Mouse (Mus musculus) heart, adult 2 months (tissue): ENCODE measurements around the gene Acp4. TPM values are rescaled to one million over a fixed set of nuclear protein-coding genes. Genes with fewer than 3 reads are reported as not detected.

Source experiments
- DNase-seq, 2 experiments: peaks; one replicate each; pipeline ENCODE4 v3.0.0; 2021
- H3K27ac ChIP-seq: fragments of 200-600 bp; 2 replicates; pipeline ENCODE4 v1.8.1; 2022
- H3K27me3 ChIP-seq: fragments of 200-500 bp; 2 replicates; pipeline ENCODE4 v1.6.1; 2012; ENCODE audit warnings: mild to moderate bottlenecking, low read length, inconsistent platforms, mixed read lengths; ENCODE audit not compliant: control insufficient read depth, insufficient read depth
- H3K36me3 ChIP-seq: fragments of 200-500 bp; 2 replicates; pipeline ENCODE4 v1.6.1; 2012; ENCODE audit warnings: low read length, inconsistent platforms; ENCODE audit not compliant: control insufficient read depth, insufficient read depth
- H3K4me1 ChIP-seq: fragments of 200-500 bp; 2 replicates; pipeline ENCODE4 v1.6.1; 2011; ENCODE audit warnings: low read length; ENCODE audit not compliant: control insufficient read depth, insufficient read depth
- H3K4me3 ChIP-seq: fragments of 200-600 bp; 2 replicates; pipeline ENCODE4 v1.8.1; 2022
- H3K79me2 ChIP-seq: fragments of 200-500 bp; replicated peaks from 2 replicates; pipeline ENCODE4 v1.6.1; 2012; ENCODE audit warnings: mild to moderate bottlenecking, inconsistent platforms, low read length, moderate library complexity, mixed read lengths; ENCODE audit not compliant: control insufficient read depth, insufficient read depth
- H3K9ac ChIP-seq: fragments of 200-500 bp; 2 replicates; pipeline ENCODE4 v1.6.1; 2012; ENCODE audit warnings: low read depth, mild to moderate bottlenecking, control low read depth, inconsistent platforms, low read length, mixed read lengths
- CTCF ChIP-seq: fragments of 200-600 bp; IDR thresholded peaks from 2 replicates; pipeline ENCODE4 v1.8.1; 2022; ENCODE audit warnings: antibody characterized with exemption, mild to moderate bottlenecking, moderate library complexity
- EP300 ChIP-seq: fragments of 200-500 bp; IDR thresholded peaks from 2 replicates; pipeline ENCODE4 v1.6.1; 2011; ENCODE audit warnings: low read depth, low read length, control low read depth; ENCODE audit not compliant: insufficient read depth
- POLR2A ChIP-seq: fragments of 200-500 bp; IDR thresholded peaks from 2 replicates; pipeline ENCODE4 v1.6.1; 2011; ENCODE audit warnings: mild to moderate bottlenecking, low read depth, low read length, control low read depth; ENCODE audit not compliant: insufficient read depth
- WGBS: fragments of 180-500 bp; shearing (Covaris S2); methylation state at CpG from one replicate; pipeline ENCODE4 v1.1.7; 2018; 5-methylcytosine and 5-hydroxymethylcytosine counted together
- intact Hi-C: fragments of 180-260 bp; cut with DNase I; formaldehyde crosslinking; loops from one replicate; pipeline ENCODE4 v1.15.1; 2025
- long read RNA-seq: library from polyadenylated mRNA; stranded (forward); transcript quantifications from one replicate; pipeline ENCODE4 v2.0.0, GENCODE M21; 2021
- polyA plus RNA-seq: library from polyadenylated mRNA; depleted of rRNA; stranded (reverse); fragments of >200 nt; gene quantifications from 2 replicates; pipeline ENCODE4 v1.2.3, GENCODE M21; 2012; rRNA removed
- total RNA-seq, 2 experiments: library from RNA; stranded (reverse); gene quantifications; 2 replicates each; pipeline ENCODE4 v1.2.3; 2021

Gene Acp4
- not detected for total RNA-seq
- polyA plus RNA-seq = not detected in 2 replicates
- long read RNA-seq = 0 reads

- no peak for DNase-seq
These were observed at the start of gene Acp4 for GRCm38 (mm10) chr7:44257278-44257677. Acp4 (minus strand) TSS chr7:44257378.

GRCm38 (mm10) chr7:44306516-44307240, 49.5 kb upstream of the Acp4 start, which contains the start of gene Clec11a:
Clec11a (minus strand) TSS chr7:44306902.
- Histone ChIP-seq H3K27ac (peak within 1 kb of the TSS; percentile 45), H3K27me3 (peaks cover 9% of the 10 kb centered on the region), H3K4me1 (no peaks in the 10 kb centered on the region), H3K4me3 (no peak within 1 kb of the TSS), H3K79me2 (no peaks in the 10 kb centered on the region), H3K9ac (no peak within 1 kb of the TSS), H3K36me3 (no peaks in the 10 kb centered on the region)
- WGBS = 63% methylated on average over 6 of the region's 6 CpGs
- TF ChIP-seq EP300 = no peak
- no peak for TF ChIP-seq POLR2A
- no peak for TF ChIP-seq CTCF
- DNase-seq = no peak
- intact Hi-C loops = loop anchor here (5.0 to 10.0 kb wide), 4 partner anchors 44 to 161 kb away; partner anchors contain the start of genes 1700028J19Rik, 2410002F23Rik, Aspdh and Gm15517

More at GRCm38 (mm10) chr7:44257278-44257677, at the start of gene Acp4:
- Histone ChIP-seq H3K4me1 (no peaks in the 10 kb centered on the region), H3K27ac (no peak within 1 kb of the TSS), H3K79me2 (no peaks in the 10 kb centered on the region), H3K27me3 (no peaks in the 10 kb centered on the region), H3K4me3 (no peak within 1 kb of the TSS), H3K36me3 (no peaks in the 10 kb centered on the region), H3K9ac (no peak within 1 kb of the TSS)
- TF ChIP-seq POLR2A (no peak), CTCF (no peak), EP300 (no peak)
- 70% methylated on average over 4 of the region's 4 CpGs for WGBS
- intact Hi-C loops = no loop called here

GRCm38 (mm10) chr7:44305686-44306085, 48.5 kb upstream of the Acp4 start:
- Histone ChIP-seq H3K27me3 (peaks cover 4% of the 10 kb centered on the region), H3K36me3 (no peaks in the 10 kb centered on the region), H3K4me3 (peak overlapping the region; percentile 91; the same call in 1 of the 2 replicates), H3K9ac (no peak overlapping the region), H3K27ac (peak overlapping the region; percentile 45), H3K4me1 (no peaks in the 10 kb centered on the region), H3K79me2 (no peaks in the 10 kb centered on the region)
- intact Hi-C loops = loop anchor here (5.0 to 10.0 kb wide), 4 partner anchors 43 to 162 kb away; partner anchors contain the start of genes 1700028J19Rik, 2410002F23Rik, Aspdh and Gm15517
- WGBS = 17% methylated on average over 16 of the region's 16 CpGs
- no peak for DNase-seq
- TF ChIP-seq CTCF = no peak
- no peak for TF ChIP-seq POLR2A
- no peak for TF ChIP-seq EP300

- intact Hi-C loops = loop anchor here (5.0 to 10.0 kb wide), 4 partner anchors 43 to 162 kb away; partner anchors contain the start of genes 1700028J19Rik, 2410002F23Rik, Aspdh and Gm15517
- Histone ChIP-seq H3K4me3 (peak overlapping the region; percentile 91), H3K9ac (peak overlapping the region; percentile 91), H3K36me3 (no peaks in the 10 kb centered on the region), H3K27ac (peak overlapping the region; percentile 92), H3K27me3 (peaks cover 1% of the 10 kb centered on the region; the same call in 1 of the 2 replicates), H3K4me1 (no peaks in the 10 kb centered on the region), H3K79me2 (no peaks in the 10 kb centered on the region)
- peak; percentile 93 to 97 for DNase-seq
- WGBS = 1% methylated on average over 49 of the region's 49 CpGs
- TF ChIP-seq POLR2A (peak; percentile 96), EP300 (0 out of 2 replicates have a peak, but pooled peaks have one; percentile 35), CTCF (peak; percentile 28; the same call in 1 of the 2 replicates)
These were observed 47.8 kb upstream of the Acp4 start for GRCm38 (mm10) chr7:44304775-44305641.

GRCm38 (mm10) chr7:44304463-44304774, 47.2 kb upstream of the Acp4 start:
- TF ChIP-seq CTCF = no peak
- TF ChIP-seq POLR2A = no peak
- no peak for TF ChIP-seq EP300
- intact Hi-C loops = loop anchor here (10.0 kb wide), 1 partner anchor 60 kb away; the partner anchor contains the start of genes 1700028J19Rik and 2410002F23Rik
- Histone ChIP-seq H3K27me3 (peaks cover 1% of the 10 kb centered on the region; the same call in 1 of the 2 replicates), H3K4me3 (peak overlapping the region; percentile 91), H3K4me1 (no peaks in the 10 kb centered on the region), H3K79me2 (no peaks in the 10 kb centered on the region), H3K27ac (peak overlapping the region; percentile 92), H3K36me3 (no peaks in the 10 kb centered on the region), H3K9ac (peak overlapping the region; percentile 91)
- DNase-seq = no peak
- WGBS = 2% methylated on average over 25 of the region's 25 CpGs
